Mouse (Mus musculus) midbrain, embryonic 11.5 days (tissue): ENCODE measurements around the gene Smim9. TPM values are rescaled to one million over a fixed set of nuclear protein-coding genes. Genes with fewer than 3 reads are reported as not detected.

Experiments
- polyA plus RNA-seq: library from polyadenylated mRNA; unstranded; fragments of >200 nt; fragmentation: Nextera tagmentation; extraction: Ambion mirVana; gene quantifications from 2 replicates; pipeline ENCODE4 v1.2.1, GENCODE M21; 2014

The Smim9 gene
- polyA plus RNA-seq, 1 experiment from 2014 or later: not detected

Other genes with a start within 250 kb of the Smim9 start
- gene Gab3, start 78.3 kb downstream of the Smim9 start, polyA plus RNA-seq: 1.2 and 1.3 TPM in 2 replicates
- 119 and 126 TPM in 2 replicates for gene Dkc1, start 67.9 kb downstream of the Smim9 start, polyA plus RNA-seq
- 24.6 and 28.6 TPM in 2 replicates for gene Mpp1, start 32.8 kb downstream of the Smim9 start, polyA plus RNA-seq
- 40.5 and 41.0 TPM in 2 replicates for gene Fundc2, start 218.6 kb upstream of the Smim9 start, polyA plus RNA-seq
- 0.73 and 1.4 TPM in 2 replicates for gene F8, start 218.8 kb upstream of the Smim9 start, polyA plus RNA-seq